Mouse (Mus musculus) olfactory bulb, adult 2 months (tissue): ENCODE data around the gene Ngrn.

Experiments
- CTCF ChIP-seq: fragments of 200-500 bp; IDR thresholded peaks from 2 replicates; pipeline ENCODE4 v1.5.1; 2012; ENCODE audit warnings: low read depth, mild to moderate bottlenecking, low read length, moderate library complexity; ENCODE audit not compliant: insufficient read depth
- POLR2A ChIP-seq: fragments of 200-500 bp; IDR thresholded peaks from 2 replicates; pipeline ENCODE4 v1.6.1; 2012; ENCODE audit warnings: mild to moderate bottlenecking, low read depth, low read length, moderate library complexity; ENCODE audit not compliant: insufficient read depth

- TF ChIP-seq CTCF (no peak), POLR2A (no peak)
Observed at GRCm38 (mm10) chr7:80267764-80268163, 6.7 kb downstream of the Ngrn start.
